Mouse (Mus musculus) lung, adult 2 months (tissue): ENCODE data around the gene Itga1.

Experiments
- CTCF ChIP-seq: fragments of 200-500 bp; IDR thresholded peaks from 2 replicates; pipeline ENCODE4 v1.5.1; 2011; ENCODE audit warnings: mild to moderate bottlenecking, low read length, control low read depth; ENCODE audit not compliant: insufficient read depth
- POLR2A ChIP-seq: fragments of 200-500 bp; IDR thresholded peaks from 2 replicates; pipeline ENCODE4 v1.6.1; 2011; ENCODE audit warnings: low read depth, mild to moderate bottlenecking, control low read depth, low read length, borderline replicate concordance; ENCODE audit errors: extremely low read depth

- TF ChIP-seq POLR2A = no peak
- TF ChIP-seq CTCF = no peak
Observed at GRCm38 (mm10) chr13:114910629-114911028, 191.1 kb downstream of the Itga1 start.
